Mouse (Mus musculus): Measurements from ENCODE around the gene Grn.

The Grn gene

DNA sequence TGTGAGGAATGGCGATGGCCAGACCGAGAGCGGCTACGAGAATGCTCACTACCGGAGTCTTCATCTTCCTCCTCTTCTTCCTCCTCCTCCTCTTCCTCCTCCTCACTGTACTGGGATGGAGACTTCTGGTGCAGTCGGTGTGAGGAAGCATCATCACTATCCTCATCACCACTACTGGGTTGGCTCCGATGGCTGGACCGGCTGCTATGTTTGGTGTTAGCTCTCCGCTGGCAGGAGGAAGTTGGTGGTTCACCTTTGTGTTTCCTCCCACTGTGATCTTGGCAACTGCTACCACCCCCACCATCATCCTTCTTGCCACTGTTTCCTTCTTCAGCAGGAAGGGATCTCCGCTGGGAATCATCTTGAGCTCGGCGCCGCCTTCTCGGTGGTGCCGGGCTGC is 50.0 kb downstream of the Grn start:
- no peak for DNase-seq

DNA sequence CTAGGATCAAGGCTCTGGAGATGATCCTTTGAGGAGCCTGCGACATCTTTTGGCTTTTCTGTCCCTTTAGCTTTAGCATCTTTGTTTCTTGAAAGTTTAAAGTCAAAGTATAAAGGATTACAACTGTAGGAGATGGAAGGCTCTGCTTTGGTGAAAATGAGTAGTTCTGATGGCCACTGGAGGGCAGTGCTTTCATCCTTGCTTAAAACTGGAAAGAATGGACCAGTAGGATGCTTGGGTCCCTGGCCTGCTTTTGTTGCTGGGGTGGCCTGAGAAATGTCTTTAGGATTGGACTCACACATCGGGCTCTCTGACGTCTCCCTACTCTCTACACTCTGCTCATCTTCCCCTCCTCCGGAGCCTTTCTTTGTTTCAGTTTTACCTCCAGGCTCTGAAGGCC is 50.8 kb downstream of the Grn start:
- DNase-seq = no peak

DNA sequence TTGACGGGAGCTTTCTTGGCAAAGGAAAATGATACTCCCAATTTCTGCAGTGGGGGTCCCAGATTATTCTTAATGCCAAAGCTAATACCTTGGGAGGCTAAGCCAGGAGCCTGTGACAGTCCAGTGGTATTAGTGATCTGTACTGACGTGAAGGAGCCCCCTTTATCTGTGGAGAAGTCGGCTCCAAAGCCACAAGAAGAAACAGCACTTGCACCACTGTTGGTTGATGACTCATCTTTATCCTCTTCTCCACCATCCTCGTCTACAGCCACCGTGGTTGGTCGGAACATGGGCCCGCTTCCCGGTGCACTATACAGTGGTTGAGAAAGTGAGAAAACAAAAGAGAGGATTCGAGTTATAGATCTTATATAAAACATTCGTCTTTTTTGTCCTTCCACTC is 51.7 kb downstream of the Grn start:
- DNase-seq = no peak

All from kidney, postnatal 4 days (tissue).